Mouse (Mus musculus) ES-E14 (cell line): ENCODE results near the gene Olfr549. TPM values are rescaled to one million over a fixed set of nuclear protein-coding genes. Genes with fewer than 3 reads are reported as not detected.

ENCODE experiments used
- DNase-seq: peaks from one replicate; pipeline ENCODE4 v3.0.0-alpha.2; 2013; ENCODE audit warnings: low read depth, low spot score
- H3K27ac ChIP-seq: 2 replicates; pipeline ENCODE4 v1.5.1; 2012; ENCODE audit warnings: low read depth, mild to moderate bottlenecking, low read length, moderate library complexity, mixed read lengths; ENCODE audit not compliant: poor library complexity, insufficient read depth, severe bottlenecking
- H3K36me3 ChIP-seq: 2 replicates; pipeline ENCODE4 v1.6.1; 2012; ENCODE audit warnings: mild to moderate bottlenecking, low read length, moderate library complexity, mixed read lengths; ENCODE audit not compliant: control insufficient read depth, poor library complexity, insufficient read depth, severe bottlenecking
- H3K4me1 ChIP-seq, 2 experiments: fragments of 150-350 bp in 1 of 2; sonication (generic) in 1 of 2; 2 replicates each; pipeline ENCODE4 v1.6.1; 2012; ENCODE audit warnings: low read length in 2 of 2, mild to moderate bottlenecking in 1 of 2, mixed read lengths in 1 of 2; ENCODE audit not compliant: control insufficient read depth in 2 of 2, insufficient read depth in 2 of 2, poor library complexity in 1 of 2
- H3K4me3 ChIP-seq, 2 experiments: fragments of 150-350 bp in 1 of 2; sonication (generic) in 1 of 2; 2 replicates each; pipeline ENCODE4 v1.5.1; 2012; ENCODE audit warnings: low read length in 2 of 2, low read depth in 1 of 2, mild to moderate bottlenecking in 1 of 2, mixed read lengths in 1 of 2; ENCODE audit not compliant: insufficient read depth in 1 of 2, poor library complexity in 1 of 2, severe bottlenecking in 1 of 2
- H3K9ac ChIP-seq: 2 replicates; pipeline ENCODE4 v1.6.1; 2012; ENCODE audit warnings: low read depth, mild to moderate bottlenecking, low read length, mixed read lengths; ENCODE audit not compliant: poor library complexity, insufficient read depth, severe bottlenecking
- H3K9me3 ChIP-seq: fragments of 150-350 bp; sonication (generic); 2 replicates; pipeline ENCODE4 v1.6.1; 2012; ENCODE audit warnings: low read depth, mild to moderate bottlenecking, low read length; ENCODE audit not compliant: control insufficient read depth, insufficient read depth
- CHD2 ChIP-seq: IDR thresholded peaks from 2 replicates; pipeline ENCODE4 v1.6.1; 2014; ENCODE audit warnings: mild to moderate bottlenecking, low read depth, low read length, inconsistent platforms
- HCFC1 ChIP-seq: IDR thresholded peaks from 2 replicates; pipeline ENCODE4 v1.6.1; 2012; ENCODE audit warnings: low read length, inconsistent platforms, borderline replicate concordance; ENCODE audit not compliant: insufficient read depth
- MAFK ChIP-seq: IDR thresholded peaks from 2 replicates; pipeline ENCODE4 v1.6.1; 2014; ENCODE audit warnings: mild to moderate bottlenecking, low read depth, low read length, inconsistent platforms; ENCODE audit not compliant: insufficient read depth
- ZC3H11A ChIP-seq: IDR thresholded peaks from 2 replicates; pipeline ENCODE4 v1.6.1; 2012; ENCODE audit warnings: low read depth, mild to moderate bottlenecking, inconsistent platforms, low read length, borderline replicate concordance
- ZNF384 ChIP-seq: IDR thresholded peaks from 2 replicates; pipeline ENCODE4 v1.6.1; 2012; ENCODE audit warnings: low read depth, low read length, inconsistent platforms
- in situ Hi-C, 2 experiments: fragments of 600-800 bp; cut with MboI; formaldehyde crosslinking; loops; one replicate each; pipeline ENCODE4 v1.15.1; 2025; ENCODE audit warnings: low sequenced_read_pairs in 2 of 2, inconsistent platforms in 1 of 2; ENCODE audit not compliant: unreplicated experiment in 2 of 2
- total RNA-seq: library from RNA; depleted of rRNA; stranded (reverse); fragments of 300-350 nt; gene quantifications from 2 replicates; pipeline ENCODE4 v1.2.3, GENCODE M21; 2012

Gene Olfr549
- total RNA-seq, 1 experiment: not detected

GRCm38 (mm10) chr7:102540596-102540995, 9.1 kb upstream of the Olfr549 start, which contains the start of gene Olfr548-ps1:
Gene Olfr548-ps1 (plus strand): TSS chr7:102540896.
- no peak within 1 kb of the TSS for H3K27ac ChIP-seq
- in situ Hi-C loops: no loop called here
- no peaks in the 10 kb centered on the region for H3K4me1 ChIP-seq
- TF ChIP-seq ZNF384 (no peak), CHD2 (no peak), MAFK (no peak), HCFC1 (no peak), ZC3H11A (no peak)
- no peaks in the 10 kb centered on the region for H3K36me3 ChIP-seq
- H3K4me3 ChIP-seq: no peak within 1 kb of the TSS
- H3K9ac ChIP-seq: no peak within 1 kb of the TSS
- DNase-seq: no peak
- no peaks in the 10 kb centered on the region for H3K9me3 ChIP-seq

GRCm38 (mm10) chr7:102541251-102541650, 8.4 kb upstream of the Olfr549 start:
- Histone ChIP-seq H3K4me3 (no peak overlapping the region), H3K27ac (no peak overlapping the region), H3K36me3 (no peaks in the 10 kb centered on the region), H3K9me3 (no peaks in the 10 kb centered on the region), H3K4me1 (no peaks in the 10 kb centered on the region), H3K9ac (no peak overlapping the region)
- no peak for DNase-seq
- TF ChIP-seq HCFC1 (no peak), MAFK (no peak), ZC3H11A (no peak), ZNF384 (no peak), CHD2 (no peak)
- in situ Hi-C loops: no loop called here

GRCm38 (mm10) chr7:102553279-102553678, 3.6 kb downstream of the Olfr549 start:
- DNase-seq: no peak
- TF ChIP-seq MAFK: no peak
- TF ChIP-seq ZNF384: no peak
- no peak for TF ChIP-seq ZC3H11A
- TF ChIP-seq HCFC1: no peak
- TF ChIP-seq CHD2: no peak
- Histone ChIP-seq H3K4me3 (no peak overlapping the region), H3K36me3 (no peaks in the 10 kb centered on the region), H3K27ac (no peak overlapping the region), H3K9ac (no peak overlapping the region), H3K9me3 (no peaks in the 10 kb centered on the region), H3K4me1 (no peaks in the 10 kb centered on the region)
- in situ Hi-C loops: no loop called here

- no peaks in the 10 kb centered on the region for H3K36me3 ChIP-seq
- H3K9ac ChIP-seq: peak within 1 kb of the TSS; percentile 41; the same call in 1 of the 2 replicates
- H3K4me1 ChIP-seq: no peaks in the 10 kb centered on the region
- peak within 1 kb of the TSS; percentile 22 to 67 for H3K4me3 ChIP-seq
- peak; percentile 88 for DNase-seq
- in situ Hi-C loops: no loop called here
- TF ChIP-seq ZNF384: no peak
- H3K9me3 ChIP-seq: no peaks in the 10 kb centered on the region
- H3K27ac ChIP-seq: no peak within 1 kb of the TSS
Measured at GRCm38 (mm10) chr7:102564999-102565997, 15.6 kb downstream of the Olfr549 start, which contains the start of gene Trim21. Gene Trim21 (minus strand): TSS chr7:102565486.

GRCm38 (mm10) chr7:102566219-102566618, 16.5 kb downstream of the Olfr549 start:
- in situ Hi-C loops: no loop called here

More at GRCm38 (mm10) chr7:102566219-102566618, 16.5 kb downstream of the Olfr549 start:
- no peak overlapping the region for H3K9ac ChIP-seq
- DNase-seq: no peak
- H3K36me3 ChIP-seq: no peaks in the 10 kb centered on the region
- no peak overlapping the region for H3K4me3 ChIP-seq
- TF ChIP-seq CHD2 (no peak), ZC3H11A (no peak), MAFK (no peak), HCFC1 (no peak), ZNF384 (no peak)
- H3K27ac ChIP-seq: no peak overlapping the region
- H3K4me1 ChIP-seq: no peaks in the 10 kb centered on the region
- no peaks in the 10 kb centered on the region for H3K9me3 ChIP-seq
